Mouse (Mus musculus): Measurements from ENCODE around the gene Per1.

DNA sequence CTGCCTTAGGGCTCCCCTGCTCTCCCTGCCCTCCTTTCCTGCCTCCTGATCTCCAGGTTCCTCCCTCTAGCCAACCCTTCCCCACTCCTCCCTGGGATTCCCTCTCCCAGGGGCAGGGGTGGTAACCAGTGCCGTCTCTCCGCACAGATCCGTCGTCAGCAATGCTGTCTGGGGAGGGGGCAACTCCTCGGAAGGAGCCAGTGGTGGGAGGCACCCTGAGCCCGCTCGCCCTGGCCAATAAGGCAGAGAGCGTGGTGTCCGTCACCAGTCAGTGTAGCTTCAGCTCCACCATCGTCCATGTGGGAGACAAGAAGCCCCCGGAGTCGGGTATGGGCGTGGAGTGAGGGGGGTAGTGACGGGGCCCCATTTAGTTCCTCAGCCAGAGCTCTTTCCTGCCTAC lies 9.5 kb downstream of the Per1 start:
- TF ChIP-seq EP300 (IDR thresholded peaks at IDR 0.05; ENCODE audit: insufficient read depth, low read depth, low read length) (no peak), CTCF (IDR thresholded peaks at IDR 0.05) (no peak)
